Mouse (Mus musculus): ENCODE data around the gene Map2k6.

Gene Map2k6

DNA sequence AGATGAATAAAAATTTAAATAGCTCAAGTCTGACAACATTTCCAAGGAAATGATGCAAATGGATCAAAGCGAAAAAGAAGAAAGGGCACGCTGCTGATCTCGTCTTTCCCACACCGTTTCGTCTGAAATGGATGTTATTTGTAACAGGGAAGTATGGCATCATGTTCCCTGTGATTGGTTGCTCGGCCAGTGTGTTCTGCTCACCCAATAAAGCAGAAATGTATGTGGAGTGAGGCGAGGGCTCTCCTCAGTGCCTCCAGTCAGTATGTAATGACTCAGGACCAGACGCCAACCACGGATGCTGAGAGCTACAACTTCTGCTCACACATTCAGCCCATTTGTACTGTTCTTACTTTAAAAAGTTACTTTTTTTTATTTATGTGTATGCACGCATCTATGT lies 164.9 kb downstream of the Map2k6 start:
- no peak for DNase-seq (ENCODE audit: low read depth)

DNA sequence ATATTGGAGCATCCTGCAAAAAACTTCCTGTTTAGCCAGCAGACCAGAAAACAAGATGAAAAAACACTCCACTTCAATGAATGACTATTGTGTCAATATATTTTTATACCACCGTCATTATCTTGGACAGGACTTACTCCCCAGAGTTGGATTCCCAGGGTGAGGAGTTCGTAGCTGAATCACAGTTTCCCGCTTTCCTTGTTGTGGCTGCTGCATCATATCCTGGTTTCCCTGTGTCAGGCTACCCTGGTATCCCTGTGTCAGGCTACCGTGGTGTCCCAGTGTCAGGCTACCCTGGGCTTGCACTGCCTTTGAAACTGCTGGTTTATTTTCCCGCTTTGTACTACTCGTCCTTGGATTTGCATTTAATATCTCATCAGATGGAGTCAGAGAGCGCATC lies 167.4 kb downstream of the Map2k6 start:
- DNase-seq (ENCODE audit: low read depth): no peak

DNA sequence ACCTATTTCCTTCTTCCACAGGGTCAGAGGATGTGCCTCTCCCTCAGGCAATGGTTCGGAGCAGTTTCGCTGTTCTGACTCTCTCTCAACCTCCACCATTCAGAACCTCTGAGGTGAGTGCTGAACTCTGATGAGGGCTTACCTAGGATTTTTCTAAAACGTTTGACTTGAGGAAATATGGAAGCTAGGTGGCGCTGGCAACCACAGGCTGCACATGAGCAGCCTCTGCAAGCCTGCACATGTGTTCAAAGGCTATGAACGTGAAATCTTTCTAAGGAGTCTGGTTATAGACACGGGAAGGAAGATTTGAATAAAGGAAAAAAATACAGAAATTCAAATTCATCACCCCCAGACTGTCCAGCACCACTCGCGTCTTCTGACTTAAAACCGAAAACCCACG lies 173.6 kb downstream of the Map2k6 start:
- DNase-seq (ENCODE audit: low read depth): no peak

Measured in c-Kit-positive CD71-positive TER-119-negative erythroid progenitor cells, embryonic 14.5 days (primary cell).